Mouse (Mus musculus): ENCODE measurements around the gene C530025M09Rik.

Gene C530025M09Rik

DNA sequence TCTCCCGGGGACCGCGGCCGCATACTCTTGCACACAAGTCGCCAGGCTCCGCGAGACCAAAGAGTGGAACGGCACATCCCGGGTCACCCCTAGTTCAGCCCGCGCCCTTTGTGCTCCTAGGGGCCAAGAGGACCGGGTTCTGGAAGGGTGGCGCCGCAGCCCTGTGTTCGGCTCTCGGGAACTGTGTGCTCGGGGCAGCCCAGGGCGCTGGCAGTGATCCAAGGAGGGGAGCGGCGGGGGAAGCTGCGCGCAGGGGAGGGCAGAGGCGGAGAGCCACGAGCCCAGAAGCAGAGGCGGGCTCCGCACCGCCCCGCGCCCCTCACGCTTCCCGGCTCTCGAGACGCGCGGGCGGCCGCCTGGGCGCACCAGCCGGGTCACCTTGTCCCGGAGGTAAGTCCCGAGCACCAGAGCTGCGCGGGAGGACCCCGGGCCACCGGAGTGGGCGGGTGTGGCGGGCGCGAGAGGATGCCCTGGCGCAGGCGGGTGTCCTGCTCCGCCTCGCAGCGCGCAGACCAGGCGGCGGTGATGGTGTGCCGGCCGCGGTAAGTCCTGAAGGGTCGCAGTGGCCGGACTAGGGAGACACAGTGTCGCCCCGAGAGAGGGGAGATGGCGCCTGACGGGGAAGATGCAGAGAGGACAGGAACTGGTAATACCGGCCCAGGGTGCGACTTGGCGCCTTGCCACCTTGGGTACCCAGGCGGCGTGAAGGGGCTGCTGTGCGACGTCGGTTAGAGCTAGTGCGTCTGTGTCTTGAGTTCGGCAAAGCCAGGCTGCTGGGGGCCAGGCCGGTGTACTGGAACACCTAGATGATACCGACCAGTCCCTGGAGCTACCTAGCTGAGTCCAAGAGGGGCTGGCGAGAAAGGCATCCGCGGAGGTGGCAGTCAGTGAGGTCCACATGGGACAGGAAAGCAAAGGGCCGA lies at the start of gene C530025M09Rik:
Gene C530025M09Rik, minus strand, starts transcription at position 678 of the 923 bp plus-strand sequence.
- DNase-seq (ENCODE audit: low read depth, low spot score): peak; percentile 36

DNA sequence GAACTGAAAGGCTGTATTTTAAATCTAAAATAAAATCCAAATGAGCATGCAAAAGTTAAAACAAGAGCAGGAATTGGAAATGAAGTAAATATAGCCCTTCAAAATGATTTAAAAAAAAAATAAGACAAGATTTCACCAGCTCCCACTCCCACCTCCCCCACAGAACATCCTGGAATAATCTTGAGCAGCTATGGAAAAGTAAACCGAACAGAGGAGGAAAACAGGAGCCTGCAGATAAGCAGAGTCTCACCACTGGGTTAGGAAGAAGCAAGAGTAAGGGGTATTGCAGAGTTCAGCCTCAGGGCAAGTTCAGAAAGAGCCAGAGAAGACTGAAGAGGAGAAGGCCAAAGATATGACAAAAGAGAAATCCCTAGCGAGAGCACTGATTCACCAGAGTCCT lies 46.9 kb upstream of the C530025M09Rik start:
- DNase-seq (ENCODE audit: low read depth, low spot score): no peak

DNA sequence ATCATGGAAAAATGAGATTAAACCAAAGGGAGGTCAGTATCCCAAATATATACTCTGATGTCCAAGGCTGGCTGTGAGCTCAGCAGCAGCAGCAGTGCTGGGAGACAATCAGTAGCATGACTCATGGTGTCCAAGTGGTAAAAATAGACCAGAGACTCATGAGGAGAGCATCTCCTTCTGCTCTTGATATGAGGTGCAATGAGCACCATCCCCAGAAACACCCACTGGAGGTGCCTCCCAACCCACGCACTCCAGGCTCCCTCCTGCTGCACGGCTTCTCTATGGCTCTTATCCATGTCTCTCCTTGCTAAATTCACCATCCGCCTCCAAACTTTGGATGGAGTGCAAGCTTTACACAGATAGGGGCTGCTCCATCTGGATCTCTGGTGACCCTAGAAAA lies 42.3 kb upstream of the C530025M09Rik start:
- DNase-seq (ENCODE audit: low read depth, low spot score): no peak

DNA sequence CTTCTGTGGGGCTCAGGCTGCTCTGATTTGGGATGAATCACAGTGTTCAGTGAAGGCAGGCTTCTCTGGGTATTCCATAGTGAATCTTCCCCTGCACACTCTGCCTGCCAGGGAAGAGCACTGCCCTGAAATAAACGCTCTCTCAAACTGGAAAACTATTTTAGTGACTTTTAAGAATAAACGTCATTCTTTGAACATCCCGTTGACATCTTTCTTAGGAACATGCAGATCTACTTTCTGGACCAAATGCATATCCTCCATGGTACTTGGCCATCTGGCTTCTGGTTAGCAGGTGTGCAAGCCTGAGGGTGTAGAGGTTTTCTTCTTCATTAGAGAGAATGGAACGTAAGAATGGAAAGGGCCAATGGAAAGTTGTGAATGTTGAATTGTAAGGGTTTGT lies 41.5 kb upstream of the C530025M09Rik start:
- no peak for DNase-seq (ENCODE audit: low read depth, low spot score)

DNA sequence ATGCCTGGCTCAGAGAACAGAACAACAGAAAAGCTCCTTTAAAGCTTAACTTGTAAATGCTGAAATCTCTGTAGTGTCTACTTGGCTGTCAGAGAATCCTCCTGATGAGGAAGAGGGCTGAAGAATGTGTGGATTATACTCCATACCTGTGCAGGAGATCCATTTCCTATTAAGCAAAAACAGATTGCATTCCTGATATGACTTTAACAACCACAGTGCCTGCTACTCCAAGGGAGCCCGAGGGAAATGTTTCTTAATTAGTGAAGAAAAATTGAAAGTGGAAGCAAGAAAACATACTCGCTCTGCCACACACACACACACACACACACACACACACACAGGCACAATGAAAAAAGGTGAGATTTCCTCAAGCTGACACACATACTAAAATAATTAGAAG lies 39.5 kb upstream of the C530025M09Rik start:
- DNase-seq (ENCODE audit: low read depth, low spot score): no peak

DNA sequence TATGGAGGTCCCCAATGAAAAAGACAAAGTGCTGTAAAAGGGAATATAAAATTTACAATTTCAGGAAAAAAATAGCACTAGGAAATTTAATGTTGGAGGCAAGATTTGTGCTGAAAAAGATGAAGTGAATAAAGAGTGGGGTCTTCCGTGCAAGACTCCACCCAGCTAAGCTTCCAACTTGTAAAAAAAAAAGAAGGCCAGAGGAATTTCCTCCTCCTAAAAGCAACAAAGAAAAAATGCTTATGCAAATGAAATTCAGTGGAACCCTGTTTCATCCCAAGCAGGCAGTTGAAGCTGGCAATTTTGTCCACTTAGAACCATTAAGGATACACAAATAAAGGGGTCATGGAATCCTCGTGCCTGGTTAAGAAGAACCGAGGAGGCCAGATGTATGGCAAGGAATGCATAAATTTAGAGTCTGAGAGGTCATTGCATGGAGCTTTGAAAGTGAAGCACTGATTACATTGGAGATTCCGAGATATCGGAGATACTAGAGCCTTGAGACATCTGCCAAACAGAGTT lies 35.0 kb upstream of the C530025M09Rik start:
- no peak for DNase-seq (ENCODE audit: low read depth, low spot score)

DNA sequence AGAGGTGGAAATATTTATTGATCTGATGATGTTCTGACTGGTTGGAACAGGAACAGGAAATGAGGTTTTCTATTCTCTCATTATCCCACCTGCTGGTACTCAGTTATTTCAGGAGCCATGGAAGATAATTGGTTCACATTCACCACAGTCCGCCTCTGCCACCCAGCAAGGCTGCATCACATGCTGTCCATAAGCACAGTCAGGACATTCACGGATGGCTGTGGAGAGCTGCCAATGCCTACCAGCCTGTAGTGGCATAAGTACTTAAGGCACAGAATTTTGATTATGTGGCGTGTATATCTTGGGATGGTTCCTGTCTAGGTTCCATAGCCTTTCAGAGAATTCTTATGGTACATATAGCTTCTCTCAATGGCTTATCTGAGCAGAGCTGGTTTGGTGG lies 30.0 kb upstream of the C530025M09Rik start:
- DNase-seq (ENCODE audit: low read depth, low spot score): no peak

DNA sequence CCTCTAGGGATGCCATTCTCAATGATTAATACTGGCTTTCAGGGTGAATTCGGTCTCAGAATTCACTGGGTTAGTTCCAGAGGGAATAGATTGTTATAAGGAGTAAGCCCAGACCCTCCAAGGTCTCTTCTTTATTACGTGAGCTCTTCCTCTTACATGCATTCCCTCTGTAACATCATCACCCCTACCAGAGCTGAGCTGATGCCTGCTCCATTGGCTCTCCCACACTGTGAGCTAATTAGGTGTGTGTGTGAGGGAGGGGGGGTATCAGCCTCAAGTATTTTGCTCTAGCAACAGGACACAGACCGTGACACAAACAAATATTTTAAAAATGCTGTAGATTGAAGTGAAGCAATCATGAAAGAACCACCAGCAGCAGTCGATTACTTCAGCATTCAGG lies 17.8 kb upstream of the C530025M09Rik start:
- no peak for DNase-seq (ENCODE audit: low read depth, low spot score)

DNA sequence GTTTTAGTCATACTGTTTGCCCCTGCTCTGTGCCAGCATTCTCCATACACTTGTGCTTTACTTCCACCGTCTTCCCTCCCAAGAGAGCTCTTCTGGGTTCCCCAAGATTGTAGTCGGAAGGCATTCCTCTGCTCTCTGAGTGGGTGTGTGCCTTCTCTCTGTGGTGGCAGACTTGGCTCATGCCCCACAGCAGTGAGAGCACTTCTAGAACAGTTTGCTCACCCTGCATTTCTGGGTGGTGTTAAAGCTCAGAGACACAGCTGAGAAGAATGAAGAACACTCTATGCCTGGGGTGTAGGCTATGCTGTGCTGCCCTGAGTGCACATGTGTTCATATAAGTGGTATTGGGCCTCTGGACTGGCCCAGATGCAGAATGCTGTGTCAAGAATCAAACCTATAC lies 13.6 kb upstream of the C530025M09Rik start:
- DNase-seq (ENCODE audit: low read depth, low spot score): no peak

DNA sequence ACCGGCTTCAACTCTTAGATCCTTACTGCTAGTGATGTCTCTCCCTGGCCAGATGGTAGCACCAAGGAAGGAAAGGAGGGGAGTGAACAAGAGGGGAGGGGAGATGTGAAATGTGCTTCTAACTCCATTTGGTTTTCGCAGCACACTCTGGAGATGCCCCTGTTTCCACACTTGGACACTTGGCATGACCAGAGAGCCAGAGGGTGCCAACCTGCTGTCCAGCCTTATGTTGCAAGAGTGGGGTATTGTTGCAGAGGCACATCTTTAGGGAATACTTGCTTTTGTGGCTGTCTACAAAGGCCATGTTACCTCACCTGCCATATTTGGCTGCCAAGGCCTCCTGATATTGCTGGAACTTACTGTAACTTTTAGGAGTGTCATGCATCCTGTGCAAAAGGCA lies 8.7 kb upstream of the C530025M09Rik start:
- DNase-seq (ENCODE audit: low read depth, low spot score): no peak

DNA sequence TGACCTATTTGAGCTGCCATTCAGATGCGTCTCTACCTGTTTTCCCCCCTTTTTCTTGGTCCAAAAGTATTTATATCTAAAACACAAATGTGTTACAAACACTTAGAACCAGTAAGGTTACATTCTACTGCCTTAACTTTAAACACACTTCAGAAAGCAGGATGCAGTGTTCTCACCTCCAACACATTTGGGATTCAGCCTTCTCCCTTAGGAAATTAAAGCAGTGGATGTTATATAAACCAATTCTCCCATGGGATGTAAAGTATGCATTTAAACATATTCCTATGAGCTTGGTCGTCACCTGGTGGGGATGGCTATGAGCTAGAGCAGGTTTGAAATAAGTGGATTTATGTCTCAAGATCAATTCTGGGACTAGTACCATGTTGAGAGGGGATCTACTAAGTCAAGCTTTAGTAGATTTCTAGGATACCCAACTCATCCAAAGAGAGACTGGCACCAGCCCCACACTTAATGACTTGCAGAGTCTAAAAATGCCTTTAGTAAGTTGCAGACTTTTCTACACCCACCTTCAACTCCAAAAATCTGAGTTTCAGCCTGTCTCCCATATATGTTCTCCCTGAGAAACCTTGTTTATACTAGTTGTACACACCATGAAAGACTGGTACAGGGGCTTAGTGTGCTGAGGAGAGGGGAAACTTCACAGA lies 5.6 kb upstream of the C530025M09Rik start:
- no peak for DNase-seq (ENCODE audit: low read depth, low spot score)

DNA sequence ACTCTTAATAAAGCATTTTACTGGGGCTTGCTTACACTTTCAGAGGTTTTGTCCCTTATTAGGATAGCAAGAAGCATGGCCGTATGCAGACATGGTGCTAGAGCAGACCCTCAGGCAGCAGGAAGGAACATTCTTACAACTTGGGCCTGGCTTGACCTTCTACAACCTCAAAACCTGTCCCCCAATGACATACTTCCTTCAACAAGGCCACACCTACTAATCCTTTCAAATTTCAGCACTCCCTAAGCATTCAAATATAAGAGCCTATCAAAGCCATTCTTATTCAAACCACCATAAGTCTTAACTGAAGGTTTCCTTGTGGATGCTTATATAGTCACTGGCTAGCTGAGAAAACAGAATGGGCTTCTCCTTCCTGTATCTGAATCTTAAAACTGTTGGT lies 4.1 kb upstream of the C530025M09Rik start:
- DNase-seq (ENCODE audit: low read depth, low spot score): no peak

DNA sequence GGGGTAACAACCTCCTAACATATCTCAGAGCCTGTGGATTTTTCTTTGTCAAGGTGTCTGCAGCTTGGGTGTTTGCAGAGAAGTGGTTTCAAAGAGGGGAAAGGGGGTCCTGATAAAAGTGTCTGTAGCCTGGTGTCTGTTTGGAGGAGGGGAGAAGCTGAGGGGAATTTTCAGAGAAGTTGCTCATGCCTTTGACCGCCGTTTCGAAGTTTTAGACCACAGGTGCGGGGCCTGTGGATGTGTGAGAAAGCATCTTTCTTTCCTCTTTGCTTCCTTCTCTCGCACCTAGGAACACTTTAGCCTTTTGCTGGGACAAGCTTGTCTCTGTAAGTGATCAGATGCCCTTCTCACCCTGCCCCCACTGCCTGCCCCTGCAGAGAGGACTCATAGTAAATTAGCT lies 1.3 kb upstream of the C530025M09Rik start:
- no peak for DNase-seq (ENCODE audit: low read depth, low spot score)

DNA sequence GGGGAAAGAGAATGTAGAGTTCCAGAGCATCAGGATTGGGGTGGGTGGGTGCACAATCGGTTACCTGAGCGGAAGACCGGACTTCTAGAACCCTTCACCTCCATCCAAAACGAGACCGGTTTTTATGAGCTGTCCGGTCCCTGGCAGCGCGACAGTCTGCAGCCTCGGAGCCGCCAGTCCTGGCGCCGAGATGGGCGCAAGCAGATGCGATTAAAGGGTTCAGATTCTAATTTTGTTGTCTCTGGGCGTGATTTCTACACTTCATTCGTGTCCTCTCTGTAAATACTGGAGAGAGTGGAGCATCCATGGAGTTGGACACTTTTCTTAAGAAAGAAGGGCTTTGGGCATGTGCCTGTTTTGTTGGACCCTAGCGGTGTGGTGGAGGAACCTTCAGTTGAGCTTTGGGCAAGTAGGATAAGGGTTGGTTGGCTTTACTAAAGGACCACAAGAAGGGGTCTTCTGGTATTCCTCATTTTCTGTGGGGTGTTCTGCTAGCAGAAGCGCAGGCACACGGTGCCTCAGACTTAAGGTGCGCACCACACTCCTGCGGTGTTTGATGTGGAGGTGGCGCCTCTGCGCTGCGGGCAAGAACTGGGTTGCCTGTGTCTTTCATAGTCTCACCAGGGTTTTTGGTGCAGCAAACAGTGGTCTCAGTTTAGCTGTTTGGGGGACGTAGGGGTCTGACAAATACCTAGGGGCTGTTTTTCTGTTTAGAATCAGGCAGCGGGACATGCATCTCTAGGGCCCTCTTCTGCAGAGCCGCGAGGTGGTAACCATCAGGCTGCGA lies 639 bp upstream of the C530025M09Rik start:
- DNase-seq (ENCODE audit: low read depth, low spot score): no peak

DNA sequence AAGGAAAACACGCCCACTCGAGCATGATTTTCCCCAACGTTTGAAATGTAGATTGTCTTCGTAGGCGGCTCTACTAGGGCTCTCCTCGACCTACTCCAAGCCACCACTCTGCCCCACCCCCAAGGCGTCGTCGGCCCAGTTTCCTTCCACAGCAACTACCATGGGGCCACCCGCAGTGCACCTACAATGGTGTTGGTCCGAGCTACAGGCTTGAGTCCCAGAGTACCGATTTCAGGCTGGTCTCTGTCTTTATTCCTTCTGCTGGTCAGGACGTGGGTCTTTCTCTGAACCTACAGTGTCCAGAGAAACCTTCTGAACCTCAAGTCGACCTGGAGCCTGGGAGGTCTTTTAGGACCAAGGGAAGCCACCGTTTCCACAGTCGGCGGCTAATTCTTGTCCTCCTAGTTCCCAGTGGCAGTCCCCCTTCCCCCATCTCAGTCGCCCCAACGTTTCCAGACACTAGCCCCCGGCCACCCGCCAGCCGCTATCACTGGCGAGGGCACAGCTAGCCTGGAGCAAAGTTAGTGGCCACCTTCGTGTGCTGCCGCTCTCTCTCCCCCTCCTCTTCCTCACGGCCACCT lies 968 bp downstream of the C530025M09Rik start:
- peak; percentile 39 for DNase-seq (ENCODE audit: low read depth, low spot score)

DNA sequence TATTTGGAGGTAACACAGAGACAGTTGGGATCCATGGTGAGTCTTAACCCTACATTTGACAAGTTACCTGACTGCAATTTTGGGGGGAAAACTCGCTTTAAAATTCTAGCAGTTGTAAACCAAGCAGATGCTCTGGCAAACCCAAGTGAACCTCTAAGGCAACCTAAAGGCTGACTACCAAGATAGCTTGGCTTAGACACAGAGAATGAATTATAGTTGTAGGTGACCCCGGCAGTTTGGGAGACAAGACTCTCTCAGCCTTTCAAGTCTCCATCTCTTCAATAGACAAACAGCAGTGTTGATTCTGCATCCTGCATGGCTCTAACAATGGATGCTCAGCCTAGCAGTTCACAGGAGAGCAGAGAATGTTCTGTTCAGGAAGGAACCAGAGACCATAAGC lies 2.1 kb downstream of the C530025M09Rik start, which contains the start of gene Syndig1:
Gene Syndig1, plus strand, starts transcription at position 301 of the 400 bp plus-strand sequence.
- no peak for DNase-seq (ENCODE audit: low read depth, low spot score)

DNA sequence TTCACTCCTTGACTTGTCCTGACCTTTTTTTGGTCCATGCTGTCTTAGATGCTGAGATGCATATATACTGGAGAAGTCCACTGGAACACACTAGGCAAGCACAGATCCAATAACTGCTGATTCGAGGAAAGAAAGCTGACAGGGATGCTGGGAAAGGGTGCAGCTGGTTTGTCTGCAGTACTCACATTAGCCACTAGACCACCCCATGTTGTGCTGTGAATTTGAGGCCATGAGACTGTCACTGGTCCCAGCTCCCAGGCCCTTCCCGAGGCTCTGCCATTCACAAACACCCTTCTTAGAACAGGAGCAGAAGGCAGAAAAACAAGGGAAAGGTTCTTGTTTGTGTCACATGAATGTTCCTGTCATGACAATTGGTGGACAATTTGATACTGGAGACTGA lies 10.8 kb downstream of the C530025M09Rik start:
- DNase-seq (ENCODE audit: low read depth, low spot score): no peak

DNA sequence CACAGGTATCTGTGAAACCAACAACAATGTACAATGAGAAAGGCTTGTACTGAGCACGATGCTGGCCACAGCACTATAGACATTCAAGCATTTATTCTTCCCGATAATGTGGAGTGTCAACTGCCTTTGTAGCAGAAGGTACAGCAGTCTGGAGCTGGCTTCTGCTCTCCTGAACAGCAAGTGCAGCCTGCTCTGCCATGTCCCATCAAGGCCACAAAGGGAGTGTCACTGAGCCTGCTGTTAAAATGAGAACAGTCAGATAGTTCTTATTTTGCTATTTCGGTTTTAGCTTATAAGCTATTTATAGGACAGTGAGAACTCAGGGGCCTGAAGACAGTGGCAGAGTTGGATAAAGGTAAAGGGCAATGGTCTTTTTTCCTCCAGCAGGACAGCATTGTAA lies 11.3 kb downstream of the C530025M09Rik start:
- DNase-seq (ENCODE audit: low read depth, low spot score): no peak

DNA sequence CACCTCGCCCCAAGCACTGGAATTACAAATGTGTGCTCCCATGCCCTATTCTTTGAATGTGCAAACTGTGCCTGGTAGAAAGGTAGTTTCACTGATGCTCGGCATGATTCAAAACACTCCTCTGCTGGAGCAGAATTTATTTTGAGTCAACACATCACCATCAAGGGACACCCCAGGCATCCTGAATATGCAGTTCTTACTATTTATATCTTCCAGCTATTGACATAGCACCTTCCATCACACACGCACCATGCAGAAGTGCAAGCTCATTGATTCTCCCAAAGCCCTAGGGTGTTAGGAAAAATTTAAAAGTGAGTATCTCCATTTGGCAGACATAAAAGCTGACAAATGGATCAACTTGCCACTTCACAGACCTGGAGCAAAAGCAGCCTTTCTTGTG lies 12.6 kb downstream of the C530025M09Rik start:
- no peak for DNase-seq (ENCODE audit: low read depth, low spot score)

DNA sequence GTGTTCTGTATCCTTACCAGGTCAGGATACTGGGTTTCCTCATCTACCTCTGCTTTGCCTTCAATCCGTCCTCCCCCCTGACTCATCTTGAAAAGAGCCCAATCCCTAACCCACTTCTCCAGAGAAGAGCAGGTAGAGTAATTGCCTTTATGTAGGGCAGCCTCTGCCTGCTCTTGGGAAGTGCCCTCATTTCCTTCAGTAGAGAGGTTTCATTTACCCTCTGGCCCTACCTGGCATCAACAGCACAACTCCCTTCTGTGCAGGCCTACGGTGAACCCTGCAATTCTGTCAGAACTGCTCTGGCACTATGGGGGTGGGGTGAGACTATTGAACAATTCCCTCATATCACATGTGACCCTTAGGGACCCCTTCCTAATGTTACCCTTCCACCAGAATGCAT lies 18.1 kb downstream of the C530025M09Rik start:
- DNase-seq (ENCODE audit: low read depth, low spot score): no peak

DNA sequence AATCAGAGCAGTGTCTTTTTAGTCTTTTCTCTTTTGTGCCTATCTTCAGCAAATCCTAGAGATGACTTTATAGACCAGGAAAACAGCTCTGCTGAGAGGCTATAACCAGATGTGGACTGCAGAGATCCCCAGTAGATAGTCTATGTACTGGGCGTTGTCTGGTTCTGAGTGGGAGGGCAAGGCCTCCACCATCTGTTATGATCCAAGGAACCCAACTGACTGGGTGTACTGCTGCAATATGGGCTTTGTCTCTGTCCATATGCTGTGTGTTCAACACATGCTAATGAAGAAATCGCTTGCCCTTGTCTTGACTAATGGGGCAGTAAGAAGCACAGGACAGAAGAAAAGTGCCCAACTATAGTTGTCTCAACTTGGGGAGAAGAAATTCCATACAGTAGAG lies 25.8 kb downstream of the C530025M09Rik start:
- DNase-seq (ENCODE audit: low read depth, low spot score): no peak
